Mouse (Mus musculus): ENCODE results near the gene Washc4.

DNA sequence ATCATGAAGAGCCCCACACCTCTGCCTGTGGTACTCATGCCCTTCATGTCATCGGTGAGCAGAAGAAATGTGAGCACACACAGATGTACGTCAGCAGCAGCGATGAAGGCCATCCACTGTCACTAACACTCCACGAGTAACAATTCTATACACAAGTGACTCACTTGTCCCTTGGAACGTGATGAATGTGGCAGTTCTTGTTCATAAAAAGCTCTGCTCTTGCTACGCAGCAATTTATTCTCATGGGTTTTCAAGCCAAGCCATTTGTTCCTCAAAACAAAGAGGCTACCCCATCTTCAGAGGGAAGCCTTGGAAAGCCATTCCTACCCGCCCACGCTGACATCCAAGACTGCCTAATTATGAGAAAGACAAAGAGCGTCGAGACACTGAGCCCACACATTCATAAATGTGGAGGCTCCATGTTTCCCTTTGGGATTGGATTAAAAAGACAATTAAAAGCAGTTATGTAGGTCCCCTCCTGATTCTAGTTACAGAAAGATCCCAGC, 96.4 kb downstream of the Washc4 start:
- TF ChIP-seq POLR2A (IDR thresholded peaks at IDR 0.05; ENCODE audit: low read depth, low read length) (no peak), CTCF (conservative IDR thresholded peaks at IDR 0.05; ENCODE audit: insufficient read depth, insufficient read length, low read depth, low read length) (no peak)
